Mouse (Mus musculus): ENCODE results near the gene Rprd2. TPM values are rescaled to one million over a fixed set of nuclear protein-coding genes. Genes with fewer than 3 reads are reported as not detected.
"Not testable (repeated sequence)": the region's sequence is repeated elsewhere in the genome, so short reads cannot be mapped to it uniquely, and the experiment has no call there.

Gene Rprd2
- 10 to 100 TPM; 50.9 to 53.6 TPM for total RNA-seq (2021)

DNA sequence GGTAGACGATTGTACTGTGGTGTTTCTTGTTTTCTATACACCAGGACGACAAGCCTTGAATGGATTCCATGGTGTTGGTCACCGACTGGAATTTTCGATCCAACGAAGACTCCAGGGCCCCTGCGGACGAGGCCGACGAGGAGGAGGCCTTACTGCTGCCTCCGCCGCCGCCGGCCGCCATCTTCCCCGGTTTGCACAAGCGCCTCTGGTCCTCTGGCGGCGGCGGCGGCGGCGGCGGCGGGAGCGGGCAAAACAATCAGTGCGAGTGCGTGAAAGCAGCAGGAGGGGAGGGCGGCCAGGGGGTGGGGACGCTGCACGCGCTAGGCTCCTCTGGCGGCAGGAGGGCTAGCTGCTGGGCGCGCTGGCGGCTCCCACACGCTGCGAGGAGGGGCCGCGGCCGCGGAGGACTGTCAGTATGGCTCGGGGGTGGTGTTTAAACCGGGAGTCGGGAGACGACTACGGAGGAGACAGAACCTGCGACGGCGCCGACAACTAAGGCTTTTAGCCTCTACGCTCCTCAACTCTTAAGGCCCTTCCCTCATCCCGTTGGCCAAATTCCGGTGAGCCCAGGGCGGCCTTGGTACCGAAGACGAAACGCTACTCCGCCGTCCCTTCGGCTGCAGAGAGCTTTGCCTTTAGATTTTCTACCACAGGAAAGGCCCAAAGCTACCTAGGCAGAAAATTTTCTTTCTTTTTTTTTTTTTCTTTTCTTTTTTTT, at the start of gene Rprd2:
Gene Rprd2 (minus strand): TSS at position 293 of the 718 bp plus-strand sequence.
- peak; percentile 83 for DNase-seq

DNA sequence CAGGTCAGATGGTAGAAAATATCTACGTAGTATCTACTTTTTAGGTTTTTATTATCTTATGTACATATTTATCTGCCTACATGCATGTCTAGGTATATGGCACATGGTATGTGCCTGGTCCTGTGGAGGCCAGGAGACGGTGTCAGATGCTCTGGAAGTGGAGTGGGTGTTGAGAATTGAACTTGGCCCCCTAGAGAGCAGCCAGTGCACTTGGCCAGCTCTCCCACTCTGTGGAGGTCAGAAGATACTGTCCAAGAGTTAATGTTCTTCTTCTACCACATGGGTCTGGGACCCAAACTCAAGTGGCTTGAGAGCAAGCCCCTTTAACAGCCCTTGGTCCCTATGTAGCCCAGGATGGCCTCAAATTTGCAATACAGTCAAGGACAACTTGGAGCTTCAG, 48.7 kb upstream of the Rprd2 start:
- no peak for DNase-seq

DNA sequence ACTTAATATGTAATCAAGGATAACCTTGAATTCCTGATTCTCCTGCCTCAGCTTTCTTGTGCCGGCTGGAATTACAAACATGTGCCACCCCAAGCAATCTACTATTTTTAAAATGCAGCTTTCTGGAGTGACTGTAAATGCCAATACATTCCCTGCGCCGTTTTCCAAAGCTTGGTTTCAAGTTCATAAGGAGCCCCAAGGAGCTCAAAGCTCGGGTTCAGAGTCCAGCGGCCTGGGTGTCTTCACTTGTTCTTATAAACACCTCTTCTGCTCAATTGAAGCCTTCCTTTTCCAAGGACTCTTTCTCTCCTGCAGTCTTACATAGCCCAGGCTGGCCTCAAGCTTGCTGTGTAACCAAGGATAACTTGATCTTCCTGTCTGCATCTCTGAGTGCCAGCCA, 47.4 kb upstream of the Rprd2 start:
- DNase-seq: no peak

GRCm38 (mm10) chr3:95865571-95865970, 46.9 kb upstream of the Rprd2 start:
- DNase-seq: no peak

DNA sequence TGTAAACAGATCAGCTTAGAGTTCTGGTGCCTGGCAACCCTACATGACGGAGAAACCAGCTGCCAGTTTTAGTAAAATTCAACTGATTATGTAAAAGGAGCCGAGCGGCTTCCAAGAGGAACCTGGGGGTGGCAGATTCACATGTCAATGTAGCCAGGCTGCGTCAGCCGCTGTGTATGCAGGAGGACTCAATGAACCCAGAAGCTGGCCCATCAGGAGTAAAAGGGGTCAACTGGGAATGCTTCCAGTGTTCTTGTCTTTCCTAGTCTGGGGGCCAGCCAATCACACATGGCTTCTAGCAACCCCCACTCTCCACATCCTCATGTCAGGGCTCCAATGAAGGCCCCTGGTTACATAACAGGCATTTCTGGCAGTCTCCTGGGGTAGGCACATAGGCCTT, 46.4 kb upstream of the Rprd2 start:
- DNase-seq: no peak

- DNase-seq: no peak
Observed at GRCm38 (mm10) chr3:95863578-95863977, 44.9 kb upstream of the Rprd2 start.

GRCm38 (mm10) chr3:95861796-95862195, 43.1 kb upstream of the Rprd2 start:
- peak; percentile 87 for DNase-seq

DNA sequence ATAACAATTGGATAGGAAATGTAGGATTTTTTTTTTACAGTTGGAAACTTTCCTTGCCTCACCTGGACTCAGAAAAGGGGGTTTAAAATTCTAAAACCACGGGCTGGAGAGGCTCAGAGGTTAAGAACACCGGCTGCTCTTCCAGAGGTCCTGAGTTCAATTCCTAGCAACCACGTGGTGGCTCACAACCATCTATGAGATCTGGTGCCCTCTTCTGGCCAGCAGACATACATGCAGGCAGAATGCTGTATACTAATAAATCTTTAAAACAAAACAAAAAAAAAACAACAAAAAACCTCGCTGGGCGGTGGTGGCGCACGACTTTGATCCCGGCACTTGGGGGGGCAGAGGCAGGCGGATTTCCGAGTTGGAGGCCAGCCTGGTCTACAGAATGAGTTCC, 42.6 kb upstream of the Rprd2 start:
- peak; percentile 22 for DNase-seq

DNA sequence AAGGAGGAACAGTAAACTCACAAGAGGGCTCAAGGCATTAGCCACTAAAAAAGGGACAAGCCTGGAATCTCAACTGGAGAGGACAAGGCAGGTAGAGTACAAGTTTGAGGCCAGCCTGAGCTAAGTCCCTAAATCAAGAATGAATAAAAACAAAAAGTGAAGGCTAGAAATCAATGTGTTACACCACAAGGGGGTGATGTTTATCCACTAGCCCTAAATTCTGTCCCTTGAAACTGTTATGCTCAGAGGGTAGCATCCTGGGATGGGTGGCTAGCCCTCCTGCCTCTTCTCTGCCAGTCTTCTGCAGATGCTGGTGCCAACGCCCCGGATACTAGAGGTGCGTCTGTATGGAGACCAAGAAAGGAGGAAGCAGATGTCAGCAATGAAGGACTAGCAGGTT, 41.7 kb upstream of the Rprd2 start:
- DNase-seq: no peak

DNA sequence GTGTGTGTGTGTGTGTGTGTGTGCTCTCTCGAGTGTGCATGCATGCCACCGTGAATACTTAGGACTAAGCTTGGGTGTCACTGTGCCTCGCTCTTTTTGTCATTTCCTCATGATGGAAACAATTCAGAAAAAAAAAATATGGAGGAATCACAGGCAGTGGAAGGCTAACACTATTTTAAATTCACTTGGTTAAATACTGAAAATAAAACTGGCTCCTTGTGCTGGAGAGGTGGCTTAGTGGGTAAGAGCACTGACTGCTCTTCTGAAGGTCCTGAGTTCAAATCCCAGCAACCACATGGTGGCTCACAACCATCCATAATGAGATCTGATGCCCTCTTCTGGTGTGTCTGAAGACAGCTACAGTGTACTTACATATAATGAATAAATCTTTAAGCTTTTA, 39.6 kb upstream of the Rprd2 start:
- not testable (repeated sequence) for DNase-seq

GRCm38 (mm10) chr3:95857050-95857449, 38.4 kb upstream of the Rprd2 start:
- not testable (repeated sequence) for DNase-seq

DNA sequence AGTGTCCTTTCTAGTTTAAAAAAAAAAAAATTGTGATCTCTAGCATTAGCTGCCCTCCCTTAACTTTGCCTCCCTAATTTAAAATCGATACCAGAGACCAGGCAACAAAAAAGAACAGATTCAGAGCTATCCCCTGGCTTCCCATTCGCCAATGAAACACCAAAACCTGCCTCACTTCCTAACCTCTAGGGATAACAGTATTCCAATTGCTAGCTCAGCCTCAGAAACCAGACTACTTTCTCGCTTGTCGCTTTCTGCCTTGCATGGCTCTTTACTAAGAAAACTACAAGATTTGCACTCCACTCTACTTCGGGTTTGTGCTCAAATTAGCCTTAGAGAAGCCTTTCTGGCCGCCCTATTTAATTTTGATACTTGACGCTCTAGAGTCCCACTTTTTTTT, 37.5 kb upstream of the Rprd2 start:
- no peak for DNase-seq

DNA sequence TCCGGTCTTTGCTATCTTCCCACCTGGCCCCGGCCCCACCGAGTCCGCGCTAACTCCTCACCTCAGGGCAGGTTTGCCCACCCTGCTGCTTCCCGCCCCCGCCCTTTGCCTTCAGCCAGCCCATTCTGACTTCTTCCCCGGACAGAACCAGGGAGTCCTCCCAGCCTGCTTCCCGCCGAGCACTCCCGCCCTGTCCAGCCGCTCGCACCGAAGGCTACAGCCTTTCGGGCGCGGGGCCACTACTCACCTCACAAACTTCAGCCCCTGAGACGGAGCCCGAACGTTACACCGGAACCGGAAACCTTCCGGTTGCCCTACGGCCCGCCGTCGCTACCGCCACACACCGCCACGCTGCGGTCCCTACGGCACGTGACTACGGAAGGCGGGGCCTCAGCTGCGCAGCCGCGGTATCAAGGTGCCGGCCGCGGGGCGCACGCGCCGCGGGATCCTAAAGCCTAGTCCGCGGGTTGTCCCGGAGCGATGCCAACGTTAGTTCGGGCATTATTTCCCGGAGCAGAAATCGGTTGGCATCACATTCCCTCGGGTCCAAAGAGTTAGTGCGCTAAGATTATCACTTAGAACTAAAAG, 36.9 kb upstream of the Rprd2 start, which contains the start of gene Prpf3:
Gene Prpf3 (minus strand): TSS at position 384 of the 588 bp plus-strand sequence.
- peak; percentile 96 for DNase-seq

DNA sequence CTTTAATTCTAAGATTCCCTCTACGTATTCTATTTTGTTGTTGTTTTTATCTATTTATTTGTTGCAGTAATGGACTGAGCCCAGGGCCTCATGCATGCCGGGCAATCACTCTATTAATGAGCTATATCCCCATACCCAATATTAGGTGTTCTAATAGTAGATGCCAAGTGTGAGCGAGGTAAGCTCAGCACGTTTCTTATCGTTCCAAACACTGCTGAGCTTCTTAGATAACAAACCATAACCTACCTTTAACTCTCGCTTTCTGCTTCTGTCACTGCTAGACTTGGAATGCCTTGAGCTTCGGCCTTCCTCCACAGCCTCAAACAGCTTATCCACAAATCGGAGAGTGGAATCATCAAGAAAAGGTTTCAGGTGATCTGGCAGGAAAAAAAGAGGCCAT, 32.7 kb upstream of the Rprd2 start:
- no peak for DNase-seq

GRCm38 (mm10) chr3:95850611-95851010, 31.9 kb upstream of the Rprd2 start:
- no peak for DNase-seq

DNA sequence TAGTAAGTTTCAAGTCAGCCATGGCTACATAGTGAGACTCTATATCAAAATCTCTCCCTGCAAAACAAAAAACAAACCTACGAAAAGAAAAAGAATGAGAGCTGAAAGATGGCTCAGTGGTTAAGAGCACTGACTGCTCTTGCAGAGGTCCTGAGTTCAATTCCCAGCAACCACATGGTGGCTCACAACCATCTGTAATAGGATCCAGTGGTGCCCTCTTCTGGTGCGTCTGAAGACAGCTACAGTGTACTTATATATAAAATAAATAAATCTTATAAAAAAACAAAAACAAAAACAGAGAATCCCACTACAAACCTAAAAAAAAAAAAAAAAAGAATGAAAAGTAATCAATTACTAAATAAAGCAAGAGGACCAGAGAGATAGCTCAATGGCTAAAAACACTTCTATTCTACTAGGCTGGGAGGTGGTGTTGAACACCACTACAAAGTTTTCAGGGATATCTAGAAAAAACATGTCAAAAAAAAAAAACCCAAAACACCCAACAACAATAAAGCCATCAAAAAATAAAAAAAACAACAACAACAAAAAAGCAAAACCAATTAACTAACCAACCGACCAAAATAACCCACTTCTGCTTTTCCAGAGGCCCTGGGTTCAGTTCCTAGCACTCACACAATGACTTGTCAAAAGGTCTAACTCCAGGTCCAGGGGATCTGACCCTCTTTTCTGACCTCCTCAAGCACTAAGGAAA, 24.0 kb upstream of the Rprd2 start:
- no peak for DNase-seq

- no peak for DNase-seq
Observed at GRCm38 (mm10) chr3:95839250-95839649, 20.6 kb upstream of the Rprd2 start.

DNA sequence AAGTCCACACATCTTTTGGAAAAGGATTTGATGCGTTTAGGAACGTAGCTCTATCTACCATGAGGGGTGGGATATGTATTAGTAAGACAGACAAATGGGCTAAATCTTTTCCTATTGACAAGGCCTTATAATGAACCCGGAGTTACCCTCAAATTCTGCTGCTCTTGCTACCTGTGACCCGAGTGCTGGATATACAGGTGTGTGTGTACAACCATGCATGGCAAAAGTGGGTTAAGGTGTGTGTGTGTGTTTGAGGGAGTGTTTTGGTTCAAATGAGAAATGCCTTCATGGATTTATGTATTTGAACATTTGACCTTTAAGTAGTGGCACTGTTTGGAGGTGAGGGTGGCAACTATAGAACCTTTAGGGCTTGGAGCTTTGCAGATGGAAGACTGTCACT, 10.4 kb upstream of the Rprd2 start:
- DNase-seq: no peak

GRCm38 (mm10) chr3:95826275-95826674, 7.6 kb upstream of the Rprd2 start:
- no peak for DNase-seq

GRCm38 (mm10) chr3:95820046-95821010, 1.7 kb upstream of the Rprd2 start:
- no peak for DNase-seq

DNA sequence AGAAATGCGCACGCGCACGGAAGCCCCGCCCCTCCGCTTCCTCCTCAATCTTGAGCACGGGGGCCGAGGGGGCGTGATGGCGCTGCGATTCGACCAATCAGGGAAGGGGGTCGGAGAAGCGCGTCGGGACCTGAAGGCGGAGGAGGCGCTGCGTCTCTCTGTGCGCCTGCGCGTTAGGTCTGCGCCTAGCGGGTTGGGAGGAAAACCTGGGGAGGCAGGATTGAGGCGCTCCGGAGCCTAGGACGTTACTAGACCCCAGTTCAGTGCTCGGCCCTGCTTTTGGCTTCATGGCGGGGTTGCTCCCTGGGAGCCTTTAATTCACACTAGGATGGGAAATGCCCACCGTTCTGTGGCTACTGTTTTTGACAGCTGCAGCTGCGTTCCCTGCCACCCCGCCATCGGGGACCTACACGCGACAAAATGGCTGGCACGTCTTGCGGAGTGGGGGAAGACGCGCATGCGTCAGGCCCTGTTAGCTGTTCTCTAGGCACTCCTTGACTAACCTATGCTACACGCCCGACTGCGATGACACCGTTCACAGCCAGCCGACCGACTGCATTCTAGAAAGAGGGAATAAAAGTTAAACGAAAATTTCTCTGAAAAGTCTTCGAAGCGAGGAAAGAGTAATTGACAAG, 805 bp upstream of the Rprd2 start:
- peak; percentile 100 for DNase-seq

- DNase-seq: peak; percentile 51
Observed at GRCm38 (mm10) chr3:95818026-95818511, 594 bp downstream of the Rprd2 start.
